Mouse (Mus musculus) olfactory bulb, adult 2 months (tissue): ENCODE measurements at regions not wholly inside any gene's neighbourhood (a gene's known extent, or its start where the extent isn't known, plus 50 kb on each side); places are given as distances from the start of the nearest gene placed in this dataset.

Experiments
- H3K27ac ChIP-seq: fragments of 200-500 bp; 2 replicates; pipeline ENCODE4 v1.5.1; 2012; ENCODE audit warnings: low read depth, low read length; ENCODE audit not compliant: insufficient read depth
- H3K4me1 ChIP-seq: fragments of 200-500 bp; 2 replicates; pipeline ENCODE4 v1.6.1; 2012; ENCODE audit warnings: low read length; ENCODE audit not compliant: control insufficient read depth, insufficient read depth
- H3K4me3 ChIP-seq: fragments of 200-500 bp; 2 replicates; pipeline ENCODE4 v1.5.1; 2012; ENCODE audit warnings: mild to moderate bottlenecking, low read depth, low read length, moderate library complexity; ENCODE audit not compliant: insufficient read depth
- CTCF ChIP-seq: fragments of 200-500 bp; IDR thresholded peaks from 2 replicates; pipeline ENCODE4 v1.5.1; 2012; ENCODE audit warnings: low read depth, mild to moderate bottlenecking, low read length, moderate library complexity; ENCODE audit not compliant: insufficient read depth
- POLR2A ChIP-seq: fragments of 200-500 bp; IDR thresholded peaks from 2 replicates; pipeline ENCODE4 v1.6.1; 2012; ENCODE audit warnings: mild to moderate bottlenecking, low read depth, low read length, moderate library complexity; ENCODE audit not compliant: insufficient read depth
- WGBS: fragments of 180-500 bp; shearing (Covaris S2); methylation state at CpG from one replicate; pipeline ENCODE4 v1.1.7; 2018; 5-methylcytosine and 5-hydroxymethylcytosine counted together

- no peaks in the 10 kb centered on the region for H3K4me1 ChIP-seq
- TF ChIP-seq CTCF (no peak), POLR2A (no peak)
- no peak overlapping the region for H3K27ac ChIP-seq
- no peak overlapping the region for H3K4me3 ChIP-seq
- 91% methylated on average over 2 of the region's 2 CpGs for WGBS
These were observed 245.7 kb upstream of the Klf12 start for GRCm38 (mm10) chr14:100530217-100530616.

GRCm38 (mm10) chr14:100529758-100530157 is 245.3 kb upstream of the Klf12 start:
- Histone ChIP-seq H3K27ac (no peak overlapping the region), H3K4me1 (no peaks in the 10 kb centered on the region), H3K4me3 (no peak overlapping the region)
- 100% methylated on average over 1 of the region's 1 CpGs for WGBS
- no peak for TF ChIP-seq CTCF
- TF ChIP-seq POLR2A: no peak

DNA sequence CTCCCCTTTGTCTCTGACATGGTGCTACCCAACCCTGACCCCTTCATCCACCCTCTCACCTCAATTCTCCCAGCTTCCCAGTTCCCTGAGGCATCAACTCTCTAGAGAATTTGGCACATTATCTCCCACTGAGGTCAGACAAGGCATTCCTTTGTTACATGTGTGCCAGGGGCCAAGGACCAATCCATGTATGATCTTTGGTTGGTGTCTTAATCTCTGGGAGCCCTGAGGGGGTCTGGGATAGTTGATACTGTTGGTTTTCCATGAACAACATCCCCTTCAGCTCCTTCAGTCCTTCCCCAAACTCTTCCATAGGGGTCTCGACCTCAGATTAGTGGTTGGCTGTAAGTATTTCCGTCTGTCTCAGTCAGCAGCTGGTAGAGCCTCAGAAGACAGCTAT is 224.9 kb upstream of the Klf12 start:
- H3K4me3 ChIP-seq: no peak overlapping the region
- no peak for TF ChIP-seq POLR2A
- no peak for TF ChIP-seq CTCF
- H3K27ac ChIP-seq: no peak overlapping the region
- 72% methylated on average over 2 of the region's 2 CpGs for WGBS
- H3K4me1 ChIP-seq: no peaks in the 10 kb centered on the region

DNA sequence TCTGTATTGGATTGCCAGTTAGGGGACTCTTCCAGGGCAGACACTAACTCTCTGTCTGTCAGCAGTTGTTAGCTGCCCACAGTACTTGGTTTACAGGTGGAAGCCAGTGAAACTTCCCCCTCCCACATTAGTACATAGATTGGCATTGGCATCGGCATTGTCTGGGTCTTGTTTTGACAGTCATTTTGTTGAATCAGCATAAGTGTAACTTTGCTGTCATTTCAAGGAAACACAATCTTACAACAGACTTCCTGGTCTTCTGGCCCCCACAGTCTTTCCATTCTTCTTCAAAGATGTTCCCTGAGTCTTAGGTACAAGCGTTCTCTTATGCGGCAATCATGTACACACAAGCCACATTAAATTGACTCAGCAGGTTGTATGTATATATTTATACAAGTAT is 223.6 kb upstream of the Klf12 start:
- TF ChIP-seq CTCF (no peak), POLR2A (no peak)
- Histone ChIP-seq H3K27ac (no peak overlapping the region), H3K4me1 (no peaks in the 10 kb centered on the region), H3K4me3 (no peak overlapping the region)
- 93% methylated on average over 3 of the region's 3 CpGs for WGBS

GRCm38 (mm10) chr14:100507616-100508015 is 223.1 kb upstream of the Klf12 start:
- TF ChIP-seq POLR2A (no peak), CTCF (no peak)
- no peak overlapping the region for H3K27ac ChIP-seq

DNA sequence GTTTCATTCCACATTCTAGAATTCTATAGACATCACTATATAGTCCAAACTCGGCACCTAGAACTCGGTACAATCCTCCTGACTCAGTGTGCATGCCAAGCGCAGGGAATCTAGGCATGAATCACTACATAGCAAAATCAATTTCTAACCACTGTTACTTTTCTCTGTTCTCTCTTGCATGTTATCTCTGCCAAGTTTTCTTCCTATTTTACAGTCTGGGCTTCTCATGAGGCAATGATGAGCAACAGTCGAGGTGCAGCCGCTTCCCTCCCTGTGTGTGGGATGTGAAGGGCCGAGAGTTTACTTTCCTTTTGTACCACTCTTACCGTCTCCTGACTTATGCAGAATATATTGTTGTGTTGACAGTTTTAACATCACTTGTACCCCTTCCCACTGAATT is 204.4 kb upstream of the Klf12 start:
- Histone ChIP-seq H3K27ac (no peak overlapping the region), H3K4me3 (no peak overlapping the region), H3K4me1 (no peaks in the 10 kb centered on the region)
- 94% methylated on average over 7 of the region's 7 CpGs for WGBS
- TF ChIP-seq POLR2A (no peak), CTCF (no peak)

More at GRCm38 (mm10) chr14:100507616-100508015, 223.1 kb upstream of the Klf12 start:
- no peak overlapping the region for H3K4me3 ChIP-seq
- H3K4me1 ChIP-seq: no peaks in the 10 kb centered on the region

DNA sequence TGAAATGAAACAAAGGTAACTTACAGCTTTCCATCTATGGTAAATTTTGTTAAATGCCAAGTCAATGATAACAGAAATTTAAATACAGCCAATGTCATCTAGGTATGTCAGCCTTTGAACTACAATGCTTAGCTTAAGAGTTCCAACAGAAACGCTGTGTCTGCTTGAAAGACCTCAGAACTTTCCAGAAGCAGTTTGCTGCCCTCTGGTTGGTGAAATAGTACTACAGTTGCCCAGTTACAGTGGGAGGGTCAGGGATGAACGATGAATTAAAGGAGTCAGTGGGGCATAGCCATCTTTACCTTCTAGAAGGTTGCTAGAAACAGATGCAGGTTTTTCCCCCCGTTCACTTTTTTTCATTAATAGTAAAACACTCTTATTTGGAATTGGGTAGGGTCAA is 201.0 kb upstream of the Klf12 start:
- no peak for TF ChIP-seq CTCF
- no peak for TF ChIP-seq POLR2A
- WGBS: 68% methylated on average over 3 of the region's 3 CpGs
- Histone ChIP-seq H3K4me1 (no peaks in the 10 kb centered on the region), H3K27ac (no peak overlapping the region), H3K4me3 (no peak overlapping the region)

- H3K4me1 ChIP-seq: no peaks in the 10 kb centered on the region
- WGBS: 79% methylated on average over 5 of the region's 5 CpGs
- TF ChIP-seq POLR2A: no peak
- no peak for TF ChIP-seq CTCF
- no peak overlapping the region for H3K4me3 ChIP-seq
- no peak overlapping the region for H3K27ac ChIP-seq
These were observed 199.6 kb upstream of the Klf12 start for GRCm38 (mm10) chr14:100484101-100484500.

DNA sequence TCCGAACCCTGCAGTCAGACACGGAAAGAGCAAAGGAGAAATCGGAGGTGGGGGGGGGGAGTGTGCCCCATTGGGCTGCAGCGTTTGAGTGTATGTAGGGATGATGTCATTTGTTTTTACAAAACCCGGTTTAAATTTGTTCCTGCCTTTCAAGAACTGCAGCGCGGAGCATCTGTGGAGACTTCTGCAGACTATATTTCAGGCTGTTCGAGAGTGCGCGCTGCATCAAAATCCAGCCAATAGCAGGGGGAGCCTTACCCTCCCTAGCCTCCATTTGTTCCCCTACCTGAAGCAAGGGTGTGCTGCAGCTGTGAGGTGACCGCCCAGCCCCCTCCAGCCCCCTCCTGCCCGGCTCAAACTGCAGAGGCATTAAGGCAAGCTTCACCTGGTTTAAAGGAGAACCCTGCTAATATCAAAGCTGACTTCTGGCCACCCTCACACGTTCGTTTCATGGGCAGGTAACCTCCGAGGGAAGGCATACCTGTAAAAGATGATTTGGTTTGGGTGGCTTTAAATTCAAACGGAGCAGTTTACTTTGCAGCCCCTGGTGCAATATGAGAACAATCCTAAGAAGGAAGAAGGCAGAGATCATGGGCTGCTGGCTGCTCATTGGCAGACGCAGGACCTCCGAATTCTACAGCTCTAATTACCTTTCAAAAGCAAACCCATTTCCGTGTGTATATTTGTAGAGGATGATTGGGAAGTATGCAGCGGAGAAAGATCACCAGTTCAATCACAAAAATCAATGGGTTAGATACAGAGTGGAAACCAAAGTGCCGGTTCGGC is 193.3 kb upstream of the Klf12 start:
- WGBS: 5% methylated on average over 22 of the region's 22 CpGs
- H3K27ac ChIP-seq: peak overlapping the region; percentile 6; the same call in 1 of the 2 replicates
- TF ChIP-seq POLR2A (no peak), CTCF (no peak)
- H3K4me1 ChIP-seq: peaks cover 4% of the 10 kb centered on the region; the same call in 1 of the 2 replicates
- peak overlapping the region; percentile 50 for H3K4me3 ChIP-seq
